Mouse (Mus musculus): ENCODE data around the gene Ccdc34.

- TF ChIP-seq CTCF (IDR thresholded peaks at IDR 0.05; ENCODE audit: low read depth) (no peak), EP300 (IDR thresholded peaks at IDR 0.05; ENCODE audit: low read depth) (no peak)
Observed at GRCm38 (mm10) chr2:110172456-110172855, 154.8 kb downstream of the Ccdc34 start.
